Mouse (Mus musculus): ENCODE results near the gene Nfe2. TPM values are rescaled to one million over a fixed set of nuclear protein-coding genes. Genes with fewer than 3 reads are reported as not detected.

The Nfe2 gene
- total RNA-seq, 2 experiments from 2014 or later: 5.8 to 8.9 TPM

GRCm38 (mm10) chr15:103221386-103221785 is 36.8 kb downstream of the Nfe2 start:
- DNase-seq (ENCODE audit: low spot score in 2 of 2): no peak

- DNase-seq (ENCODE audit: low spot score in 2 of 2): peak in 1 of 2 experiments; percentile 31
Measured at GRCm38 (mm10) chr15:103220785-103221184, 37.4 kb downstream of the Nfe2 start.

- no peak for DNase-seq (ENCODE audit: low spot score in 2 of 2)
Measured at GRCm38 (mm10) chr15:103216052-103216451, 42.2 kb downstream of the Nfe2 start.

- DNase-seq (ENCODE audit: low spot score in 2 of 2): peak; percentile 72 to 82
Measured at GRCm38 (mm10) chr15:103214971-103215907, 43.0 kb downstream of the Nfe2 start.

- DNase-seq (ENCODE audit: low spot score in 2 of 2): no peak
Measured at GRCm38 (mm10) chr15:103214149-103214548, 44.1 kb downstream of the Nfe2 start.

- DNase-seq (ENCODE audit: low spot score in 2 of 2): no peak
Measured at GRCm38 (mm10) chr15:103205156-103205555, 53.0 kb downstream of the Nfe2 start.

- no peak for DNase-seq (ENCODE audit: low spot score in 2 of 2)
Measured at GRCm38 (mm10) chr15:103202088-103202793, 56.0 kb downstream of the Nfe2 start.

Small RNA genes within 50 kb of the gene (microRNA-seq; reads per million reads assigned to microRNA genes)
- 247 reads per million, percentile 57 among the genes with 10 or more reads in this experiment for gene Mir148b

Other genes starting within 250 kb of the Nfe2 start
- 10 to 100 TPM; 11.3 to 13.4 TPM for gene Hoxc4, start 239.5 kb downstream of the Nfe2 start, total RNA-seq (2021)
- 10 to 100 TPM; 17.7 to 19.0 TPM for gene Smug1, start 91.3 kb downstream of the Nfe2 start, total RNA-seq (2021)
- gene Cbx5, start 18.6 kb downstream of the Nfe2 start, total RNA-seq (2021): 100 to 1,000 TPM; 111 to 127 TPM
- 100 to 1,000 TPM; 404 to 457 TPM for gene Hnrnpa1, start 18.0 kb downstream of the Nfe2 start, total RNA-seq (2021)
- 100 to 1,000 TPM; 132 to 140 TPM for gene Copz1, start 14.3 kb upstream of the Nfe2 start, total RNA-seq (2021)
- gene Gpr84, start 52.2 kb upstream of the Nfe2 start, total RNA-seq (2021): not detected
- gene Zfp385a, start 81.7 kb upstream of the Nfe2 start, total RNA-seq (2021): 10 to 100 TPM; 22.5 to 29.7 TPM
- gene Itga5, start 108.4 kb upstream of the Nfe2 start, total RNA-seq (2021): 10 to 100 TPM; 47.2 to 52.5 TPM
- gene Gtsf1, start 172.1 kb upstream of the Nfe2 start, total RNA-seq (2021): not detected
- gene Gtsf2, start 190.1 kb upstream of the Nfe2 start, total RNA-seq (2021): not detected
- 1 to 10 TPM; 4.6 to 6.1 TPM for gene Nckap1l, start 195.4 kb upstream of the Nfe2 start, total RNA-seq (2021)
- gene Pde1b, start 244.6 kb upstream of the Nfe2 start, total RNA-seq (2021): 1 to 10 TPM; 5.1 to 5.6 TPM